Mouse (Mus musculus) embryonic facial prominence, embryonic 10.5 days (tissue): ENCODE data around the gene Mchr1. TPM values are rescaled to one million over a fixed set of nuclear protein-coding genes. Genes with fewer than 3 reads are reported as not detected.

Source experiments
- DNase-seq: peaks from one replicate; pipeline ENCODE4 v3.0.0-alpha.2; 2017; ENCODE audit warnings: low spot score
- H3K27ac ChIP-seq: fragments of 300-500 bp; sonication (generic); replicated peaks from 2 replicates; pipeline ENCODE4 v1.5.1; 2016; ENCODE audit warnings: mild to moderate bottlenecking
- H3K27me3 ChIP-seq: fragments of 300-500 bp; sonication (generic); replicated peaks from 2 replicates; pipeline ENCODE4 v1.6.1; 2016; ENCODE audit warnings: low read depth, mild to moderate bottlenecking; ENCODE audit not compliant: poor library complexity, severe bottlenecking
- H3K36me3 ChIP-seq: fragments of 300-500 bp; sonication (generic); replicated peaks from 2 replicates; pipeline ENCODE4 v1.6.1; 2016; ENCODE audit warnings: mild to moderate bottlenecking, moderate library complexity
- H3K4me1 ChIP-seq: fragments of 300-500 bp; sonication (generic); 2 replicates; pipeline ENCODE4 v1.6.1; 2016
- H3K4me3 ChIP-seq: fragments of 300-500 bp; sonication (generic); 2 replicates; pipeline ENCODE4 v1.5.1; 2016; ENCODE audit warnings: mild to moderate bottlenecking, moderate library complexity
- H3K9me3 ChIP-seq: fragments of 300-500 bp; sonication (generic); 2 replicates; pipeline ENCODE4 v1.6.1; 2016; ENCODE audit warnings: mild to moderate bottlenecking
- WGBS: fragments of 180-500 bp; shearing (Covaris S2); methylation state at CpG from one replicate; pipeline ENCODE4 v1.1.7; 2016; 5-methylcytosine and 5-hydroxymethylcytosine counted together
- polyA plus RNA-seq: library from polyadenylated mRNA; unstranded; fragments of >200 nt; fragmentation: Nextera tagmentation; extraction: Ambion mirVana; gene quantifications from 2 replicates; pipeline ENCODE4 v1.2.1, GENCODE M21; 2016

The Mchr1 gene
- polyA plus RNA-seq, 1 experiment from 2014 or later = 0.27 TPM

GRCm38 (mm10) chr15:81231325-81231724, 4.0 kb upstream of the Mchr1 start:
- H3K4me3 ChIP-seq = no peak overlapping the region
- peaks cover 32% of the 10 kb centered on the region for H3K27me3 ChIP-seq
- H3K4me1 ChIP-seq = peaks cover 16% of the 10 kb centered on the region
- DNase-seq = no peak
- WGBS = 82% methylated on average over 7 of the region's 7 CpGs
- H3K36me3 ChIP-seq = no peaks in the 10 kb centered on the region
- H3K27ac ChIP-seq = no peak overlapping the region
- H3K9me3 ChIP-seq = no peaks in the 10 kb centered on the region

GRCm38 (mm10) chr15:81236062-81236461, 763 bp downstream of the Mchr1 start:
- 6% methylated on average over 8 of the region's 8 CpGs for WGBS
- no peak for DNase-seq
- no peak overlapping the region for H3K27ac ChIP-seq
- peaks cover 61% of the 10 kb centered on the region for H3K27me3 ChIP-seq
- no peaks in the 10 kb centered on the region for H3K36me3 ChIP-seq
- H3K4me3 ChIP-seq = peak overlapping the region; percentile 59
- peaks cover 21% of the 10 kb centered on the region for H3K4me1 ChIP-seq
- H3K9me3 ChIP-seq = no peaks in the 10 kb centered on the region

DNA sequence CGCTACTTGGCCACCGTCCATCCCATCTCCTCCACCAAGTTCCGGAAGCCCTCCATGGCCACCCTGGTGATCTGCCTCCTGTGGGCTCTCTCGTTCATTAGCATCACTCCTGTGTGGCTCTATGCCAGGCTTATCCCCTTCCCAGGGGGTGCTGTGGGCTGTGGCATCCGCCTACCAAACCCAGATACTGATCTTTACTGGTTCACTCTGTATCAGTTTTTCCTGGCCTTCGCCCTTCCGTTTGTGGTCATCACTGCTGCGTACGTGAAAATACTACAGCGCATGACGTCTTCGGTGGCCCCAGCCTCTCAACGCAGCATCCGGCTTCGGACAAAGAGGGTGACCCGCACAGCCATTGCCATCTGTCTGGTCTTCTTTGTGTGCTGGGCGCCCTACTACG, 2.2 kb downstream of the Mchr1 start:
- H3K36me3 ChIP-seq = no peaks in the 10 kb centered on the region
- 95% methylated on average over 18 of the region's 18 CpGs for WGBS
- no peak for DNase-seq
- peaks cover 61% of the 10 kb centered on the region for H3K27me3 ChIP-seq
- peaks cover 21% of the 10 kb centered on the region for H3K4me1 ChIP-seq
- no peak overlapping the region for H3K27ac ChIP-seq
- no peak overlapping the region for H3K4me3 ChIP-seq
- no peaks in the 10 kb centered on the region for H3K9me3 ChIP-seq

DNA sequence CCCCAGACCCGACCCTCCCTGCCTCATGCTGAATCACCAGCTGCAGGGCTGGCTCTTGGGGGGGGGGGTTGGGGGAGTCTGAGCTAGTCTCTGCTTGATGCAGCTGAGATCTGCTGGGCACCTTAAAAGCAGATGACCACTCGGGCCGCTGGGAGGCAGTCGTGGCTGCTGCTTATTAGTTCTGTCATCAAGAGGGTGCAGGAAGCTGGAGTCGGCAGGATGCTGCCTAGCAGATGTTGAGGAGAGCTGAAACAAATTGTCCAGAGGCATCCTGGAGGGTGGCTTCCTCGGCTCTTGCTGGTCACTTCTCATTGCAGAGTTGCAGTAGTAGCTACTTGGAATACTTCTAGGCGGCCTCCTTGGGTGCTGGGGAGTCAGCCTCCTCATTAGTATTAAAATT, 4.0 kb downstream of the Mchr1 start:
- Histone ChIP-seq H3K9me3 (no peaks in the 10 kb centered on the region), H3K36me3 (no peaks in the 10 kb centered on the region), H3K4me1 (peaks cover 21% of the 10 kb centered on the region), H3K4me3 (no peak overlapping the region), H3K27me3 (peaks cover 49% of the 10 kb centered on the region), H3K27ac (no peak overlapping the region)
- peak; percentile 66 for DNase-seq
- WGBS = 23% methylated on average over 7 of the region's 7 CpGs

GRCm38 (mm10) chr15:81239794-81240343, 4.6 kb downstream of the Mchr1 start:
- H3K36me3 ChIP-seq = no peaks in the 10 kb centered on the region
- H3K9me3 ChIP-seq = no peaks in the 10 kb centered on the region
- WGBS = 86% methylated on average over 13 of the region's 13 CpGs
- H3K4me3 ChIP-seq = no peak overlapping the region
- H3K27ac ChIP-seq = no peak overlapping the region
- DNase-seq = no peak
- peaks cover 19% of the 10 kb centered on the region for H3K4me1 ChIP-seq
- H3K27me3 ChIP-seq = peaks cover 43% of the 10 kb centered on the region

DNA sequence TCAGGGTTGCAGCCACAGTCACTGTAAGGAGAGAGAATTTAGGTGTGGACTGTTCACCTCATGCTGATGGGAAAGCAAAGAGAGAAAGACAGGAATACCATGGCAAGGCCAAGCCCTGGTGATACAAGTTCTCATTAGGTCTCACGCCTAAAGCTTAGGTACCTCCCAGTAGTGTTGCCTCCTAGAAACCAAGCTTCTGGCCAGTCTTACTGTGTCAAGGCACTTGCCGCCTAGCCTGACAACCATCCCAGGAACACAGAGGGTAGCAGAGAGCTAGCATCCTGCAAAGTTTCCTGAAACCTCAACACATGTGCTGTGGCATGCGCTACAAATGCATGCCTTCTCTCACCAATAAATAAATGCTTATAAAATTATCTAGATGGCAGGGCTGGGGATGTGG, 11.6 kb downstream of the Mchr1 start:
- Histone ChIP-seq H3K9me3 (no peaks in the 10 kb centered on the region), H3K27ac (no peak overlapping the region), H3K4me1 (peaks cover 9% of the 10 kb centered on the region), H3K36me3 (no peaks in the 10 kb centered on the region), H3K27me3 (no peaks in the 10 kb centered on the region), H3K4me3 (no peak overlapping the region)
- 90% methylated on average over 3 of the region's 3 CpGs for WGBS
- DNase-seq = no peak

DNA sequence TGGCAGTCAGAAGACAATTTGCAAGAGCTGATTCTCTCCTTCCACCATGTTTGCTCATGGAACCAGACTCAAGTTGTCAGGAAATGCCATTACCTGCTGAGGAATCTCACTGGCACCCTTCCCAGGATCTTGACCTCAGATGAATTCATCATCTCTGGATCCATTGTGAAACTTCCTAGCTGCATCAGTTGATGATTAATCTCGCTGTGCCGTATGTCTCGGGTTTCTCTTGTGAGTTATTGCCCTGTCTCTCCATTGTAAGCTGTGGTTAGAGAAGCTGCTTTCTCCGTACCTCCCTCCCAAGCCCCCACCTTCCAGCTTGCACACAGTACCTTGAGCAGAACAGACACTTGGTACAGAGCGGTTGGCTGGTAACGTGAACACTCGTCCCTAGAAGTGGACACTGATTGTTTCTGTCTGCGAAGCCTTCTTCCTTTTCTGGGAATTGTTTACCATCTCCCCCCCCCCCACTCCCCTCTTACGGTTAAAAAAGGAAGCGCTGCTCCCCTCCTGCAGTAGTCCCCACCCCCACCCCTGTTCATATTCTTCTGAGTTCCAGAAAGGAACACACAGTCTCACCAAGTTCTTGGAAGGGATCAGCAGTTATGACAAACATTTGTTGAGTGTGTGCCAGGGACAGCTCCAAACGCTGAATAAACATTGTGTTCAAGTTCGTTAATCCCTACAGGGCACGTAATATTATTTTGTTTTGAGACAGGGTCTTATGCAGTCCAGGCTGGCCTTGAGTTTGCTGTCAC, 12.5 kb downstream of the Mchr1 start:
- no peaks in the 10 kb centered on the region for H3K27me3 ChIP-seq
- peaks cover 12% of the 10 kb centered on the region for H3K4me1 ChIP-seq
- no peak overlapping the region for H3K4me3 ChIP-seq
- no peak overlapping the region for H3K27ac ChIP-seq
- WGBS = 65% methylated on average over 13 of the region's 13 CpGs
- H3K36me3 ChIP-seq = no peaks in the 10 kb centered on the region
- H3K9me3 ChIP-seq = no peaks in the 10 kb centered on the region
- DNase-seq = no peak

DNA sequence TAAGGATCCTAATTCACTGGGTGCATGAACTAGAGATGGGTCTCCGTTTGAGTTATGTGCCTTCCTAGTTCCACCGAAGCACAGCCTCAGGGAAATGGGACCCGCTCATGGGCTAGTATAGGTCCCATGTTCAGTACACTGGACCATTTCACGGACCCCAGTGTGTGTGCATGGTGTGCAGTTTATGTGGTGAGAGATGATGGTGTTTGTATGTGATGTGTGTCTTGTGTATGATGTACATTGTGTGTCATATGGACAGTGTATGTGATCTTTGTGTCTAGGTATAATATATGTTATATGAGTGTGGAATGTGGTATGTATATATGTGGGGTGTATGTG, 13.0 kb downstream of the Mchr1 start:
- Histone ChIP-seq H3K27ac (no peak overlapping the region), H3K4me1 (peaks cover 12% of the 10 kb centered on the region), H3K4me3 (no peak overlapping the region), H3K27me3 (no peaks in the 10 kb centered on the region), H3K36me3 (no peaks in the 10 kb centered on the region), H3K9me3 (no peaks in the 10 kb centered on the region)
- 91% methylated on average over 4 of the region's 4 CpGs for WGBS
- DNase-seq = no peak

- Histone ChIP-seq H3K36me3 (no peaks in the 10 kb centered on the region), H3K4me1 (peaks cover 15% of the 10 kb centered on the region), H3K4me3 (no peak overlapping the region), H3K27ac (no peak overlapping the region), H3K9me3 (no peaks in the 10 kb centered on the region), H3K27me3 (no peaks in the 10 kb centered on the region)
- 88% methylated on average over 4 of the region's 4 CpGs for WGBS
- DNase-seq = no peak
Measured at GRCm38 (mm10) chr15:81248951-81249579, 13.8 kb downstream of the Mchr1 start.

DNA sequence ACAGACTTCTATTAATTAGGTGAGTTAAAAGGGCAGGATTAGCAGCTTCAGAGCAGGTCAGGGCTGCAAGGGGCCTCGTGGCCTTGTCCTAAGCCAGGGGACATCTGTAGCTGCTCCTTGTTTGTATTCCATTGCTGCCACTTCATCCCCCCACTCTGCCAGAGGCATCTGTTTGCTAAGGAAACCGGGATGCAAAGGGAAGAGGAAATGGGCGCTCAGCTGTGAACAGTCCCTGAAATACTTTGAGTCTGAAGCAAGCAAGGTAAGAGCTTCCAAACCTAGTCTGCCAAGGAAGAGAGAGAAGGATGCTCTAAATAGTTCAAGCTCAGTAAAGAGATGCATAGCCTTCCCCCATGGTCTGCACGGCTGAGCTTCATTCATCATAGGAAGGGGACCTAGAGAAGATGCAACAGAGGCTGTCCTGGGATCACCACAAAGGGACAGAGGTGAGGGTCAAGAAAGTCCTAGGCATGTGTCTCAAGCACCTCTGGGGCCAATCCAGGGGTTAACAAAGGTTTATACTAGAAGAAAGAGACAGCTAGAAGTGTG, 17.4 kb downstream of the Mchr1 start:
- 54% methylated on average over 4 of the region's 4 CpGs for WGBS
- H3K4me3 ChIP-seq = no peak overlapping the region
- DNase-seq = no peak

GRCm38 (mm10) chr15:81253585-81253984, 18.3 kb downstream of the Mchr1 start:
- DNase-seq = no peak
- 70% methylated on average over 2 of the region's 2 CpGs for WGBS
- H3K9me3 ChIP-seq = no peaks in the 10 kb centered on the region
- H3K4me3 ChIP-seq = no peak overlapping the region
- peaks cover 13% of the 10 kb centered on the region for H3K4me1 ChIP-seq
- no peaks in the 10 kb centered on the region for H3K36me3 ChIP-seq
- no peaks in the 10 kb centered on the region for H3K27me3 ChIP-seq
- no peak overlapping the region for H3K27ac ChIP-seq

More for the DNA sequence above, 17.4 kb downstream of the Mchr1 start:
- Histone ChIP-seq H3K27ac (no peak overlapping the region), H3K9me3 (no peaks in the 10 kb centered on the region), H3K36me3 (no peaks in the 10 kb centered on the region), H3K4me1 (peaks cover 12% of the 10 kb centered on the region), H3K27me3 (no peaks in the 10 kb centered on the region)

DNA sequence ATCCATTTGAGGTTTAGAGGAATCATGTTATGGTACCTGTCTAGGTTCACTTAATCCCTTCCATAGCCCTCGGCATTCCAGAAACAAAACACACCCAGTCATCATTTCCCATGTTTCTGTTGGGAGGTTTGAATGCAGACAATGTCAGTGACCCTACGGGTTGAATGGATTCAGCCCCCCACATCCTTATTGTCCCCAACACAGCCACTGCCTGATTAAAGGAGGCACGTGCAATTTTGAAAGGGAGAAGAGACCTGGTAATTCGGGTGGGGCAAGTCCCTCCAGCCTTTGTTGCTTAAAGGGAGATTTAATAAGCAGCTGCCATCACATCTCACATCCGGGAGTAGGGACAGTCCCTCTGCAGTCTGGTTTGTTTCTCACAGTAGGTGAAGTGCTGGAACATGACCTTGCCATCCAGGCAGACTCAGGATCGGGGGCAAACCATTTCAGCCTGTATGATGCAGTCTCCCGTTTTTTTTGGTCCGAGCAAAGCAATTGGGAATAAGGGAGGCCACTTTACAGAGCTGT, 18.9 kb downstream of the Mchr1 start:
- H3K36me3 ChIP-seq = no peaks in the 10 kb centered on the region
- no peaks in the 10 kb centered on the region for H3K27me3 ChIP-seq
- H3K9me3 ChIP-seq = no peaks in the 10 kb centered on the region
- H3K4me3 ChIP-seq = no peak overlapping the region
- no peak for DNase-seq
- peaks cover 17% of the 10 kb centered on the region for H3K4me1 ChIP-seq
- H3K27ac ChIP-seq = no peak overlapping the region
- WGBS = 70% methylated on average over 8 of the region's 8 CpGs

GRCm38 (mm10) chr15:81255063-81255462, 19.8 kb downstream of the Mchr1 start:
- no peak overlapping the region for H3K27ac ChIP-seq
- H3K4me1 ChIP-seq = peaks cover 17% of the 10 kb centered on the region
- H3K9me3 ChIP-seq = no peaks in the 10 kb centered on the region
- DNase-seq = no peak
- H3K4me3 ChIP-seq = no peak overlapping the region
- H3K36me3 ChIP-seq = no peaks in the 10 kb centered on the region
- no peaks in the 10 kb centered on the region for H3K27me3 ChIP-seq
- 65% methylated on average over 6 of the region's 6 CpGs for WGBS
